Mouse (Mus musculus) right cerebral cortex, postnatal 36 days (tissue): ENCODE data around the gene Krtap1-3.

Experiments
- DNase-seq, 2 experiments: peaks; one replicate each; pipeline ENCODE4 v3.0.0; 2022; ENCODE audit warnings: low spot score in 2 of 2, mixed read lengths in 1 of 2

Krtap1-3 gene

DNA sequence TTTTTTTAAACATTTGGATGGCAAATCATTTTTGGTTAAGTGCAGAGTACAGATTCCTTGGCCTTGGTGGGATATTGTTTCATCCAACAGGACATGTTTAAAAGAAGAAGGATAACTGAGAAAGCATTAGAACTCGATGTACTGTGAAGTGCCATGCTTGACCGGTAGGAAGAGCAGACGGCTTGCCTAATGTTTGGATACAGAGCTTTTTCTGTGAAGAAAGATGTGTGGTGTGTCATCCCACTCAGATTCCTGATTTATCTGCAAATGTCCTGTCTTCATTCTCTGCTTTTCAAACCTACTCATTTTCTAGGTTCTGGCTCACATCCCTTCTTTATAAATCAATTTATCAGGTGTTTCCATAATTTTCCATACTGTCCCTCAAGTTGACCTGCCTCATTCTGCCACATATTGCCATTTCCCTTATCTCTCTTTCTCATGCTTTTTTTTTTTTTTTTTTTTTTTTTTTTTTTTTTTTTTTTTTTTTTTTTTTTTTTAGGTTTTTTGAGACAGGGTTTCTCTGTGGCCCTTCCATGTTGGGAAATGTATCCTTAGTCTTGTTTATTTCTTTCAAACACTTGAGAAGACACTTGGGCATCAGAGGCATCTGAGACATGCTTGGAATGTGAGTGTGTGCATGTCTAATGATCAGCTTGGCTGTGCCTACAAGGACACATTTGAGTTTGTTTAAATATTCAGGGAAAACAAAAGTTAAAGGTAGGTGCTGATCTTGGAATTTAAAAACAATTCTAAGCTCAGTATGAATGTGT lies 33.0 kb downstream of the Krtap1-3 start:
- peak in 1 of 2 experiments; percentile 9 for DNase-seq

DNA sequence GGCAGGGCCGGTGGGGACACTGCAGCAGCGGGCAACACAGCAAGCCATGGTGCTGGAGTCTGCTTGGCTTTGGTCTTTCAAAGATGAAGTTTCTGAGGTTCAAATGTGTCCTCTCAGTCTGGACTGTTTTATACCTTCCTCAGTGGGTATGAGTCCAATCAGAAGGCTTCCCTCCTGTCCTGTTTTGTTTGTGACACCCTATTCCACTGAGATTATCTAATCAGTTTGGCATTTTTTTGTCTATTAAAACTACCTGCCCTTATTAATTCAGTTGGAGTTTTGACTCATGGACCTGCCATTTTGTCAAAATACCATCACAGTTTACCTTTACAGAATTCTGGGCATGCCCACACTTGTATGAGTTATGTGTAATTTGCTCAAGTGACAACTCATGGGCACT lies 34.4 kb downstream of the Krtap1-3 start, which contains the start of gene Krtap3-2:
TSS of gene Krtap3-2 (minus strand) at position 101 of the 400 bp plus-strand sequence.
- no peak for DNase-seq

DNA sequence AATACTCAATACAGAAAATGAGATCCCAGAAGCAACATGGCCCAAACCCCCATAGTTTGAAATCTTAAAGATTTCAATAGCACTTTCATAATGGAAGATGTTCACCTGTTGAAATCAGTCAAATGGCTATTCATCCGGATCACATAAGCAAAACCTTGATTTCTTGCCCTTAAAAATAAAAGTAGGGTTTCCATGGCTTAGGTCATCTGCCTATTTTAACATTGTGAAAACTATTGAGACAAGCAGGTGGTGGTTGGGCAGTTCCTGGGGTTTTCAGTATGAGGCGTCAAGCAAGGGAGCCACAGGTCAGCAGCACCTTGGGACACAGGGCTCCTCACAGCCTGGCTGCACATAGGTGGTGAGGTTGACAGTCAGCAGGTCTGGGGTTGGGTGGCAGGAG lies 34.9 kb downstream of the Krtap1-3 start:
- DNase-seq, result no peak

DNA sequence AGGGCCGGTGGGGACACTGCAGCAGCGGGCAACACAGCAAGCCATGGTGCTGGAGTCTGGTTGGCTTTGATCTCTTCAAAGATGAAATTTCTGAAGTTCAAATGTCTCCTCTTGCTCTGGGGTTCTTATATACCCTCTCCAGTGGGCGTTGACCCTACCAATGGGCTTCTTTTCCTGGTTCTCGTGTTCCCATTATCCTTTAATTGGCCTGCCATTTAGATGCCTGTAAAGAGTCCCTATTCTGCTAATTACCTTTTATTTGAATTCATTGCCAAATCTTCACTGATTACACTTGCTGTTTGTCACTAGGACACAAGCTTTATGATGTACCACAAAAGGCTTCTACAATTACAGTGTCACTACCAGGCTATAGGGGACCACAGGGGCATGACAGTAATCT lies 40.4 kb downstream of the Krtap1-3 start, which contains the start of gene Krtap3-3:
TSS of gene Krtap3-3 (minus strand) at position 101 of the 400 bp plus-strand sequence.
- DNase-seq, result no peak

DNA sequence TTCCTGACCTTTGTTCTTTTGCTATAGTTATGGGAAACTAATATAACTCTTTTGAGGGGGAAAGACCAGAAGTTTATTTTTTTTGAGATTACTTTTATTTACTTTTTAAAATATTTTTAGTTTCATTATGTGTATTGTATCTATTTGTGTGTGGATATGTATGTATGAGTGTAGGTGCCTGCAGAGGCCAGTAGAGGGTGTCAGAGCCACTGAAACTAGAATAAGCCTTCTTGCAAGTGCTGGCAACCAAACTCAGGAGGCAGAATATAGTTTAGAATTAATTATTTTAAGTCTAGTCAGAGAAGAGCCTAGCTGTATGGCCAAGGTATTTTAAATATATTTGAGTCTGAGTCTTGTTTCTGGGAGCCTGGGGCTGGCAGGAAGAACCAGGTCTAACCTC lies 43.2 kb downstream of the Krtap1-3 start:
- DNase-seq, result no peak
